Mouse (Mus musculus): ENCODE results near the gene Mast4. TPM values are rescaled to one million over a fixed set of nuclear protein-coding genes. Genes with fewer than 3 reads are reported as not detected.

Gene Mast4
- total and polyA plus RNA-seq, 3 experiments, result 0.99 to 7.4 (median 6.1) TPM

DNA sequence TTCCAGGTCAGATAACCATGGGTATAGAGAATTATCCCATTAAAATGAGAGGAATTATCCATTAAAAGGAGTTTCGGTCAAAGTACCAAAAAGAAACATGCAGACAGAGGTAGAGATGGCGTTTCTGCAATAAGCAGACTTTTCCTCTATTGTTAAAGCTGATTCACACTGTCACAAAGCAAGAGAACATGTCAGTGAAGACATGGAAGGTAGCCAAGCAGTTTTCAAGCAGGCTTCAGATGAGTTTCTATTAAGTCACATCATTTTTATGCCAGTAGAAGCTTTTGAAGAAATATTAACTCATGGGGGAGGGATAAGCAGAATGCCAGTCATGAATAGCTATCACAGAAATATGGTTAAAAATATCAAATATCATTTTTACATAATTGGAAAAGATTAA lies 420.4 kb downstream of the Mast4 start:
- Histone ChIP-seq H3K4me3 (replicated peaks in 1 of 3; ENCODE audit: low read depth in 2 of 3, low read length in 2 of 3, poor library complexity in 1 of 3) (no peak overlapping the region), H3K36me3 (replicated peaks in 1 of 2; ENCODE audit: control insufficient read depth in 1 of 2, insufficient read depth in 1 of 2, low read length in 1 of 2) (no peaks in the 10 kb centered on the region), H3K79me2 (replicated peaks; ENCODE audit: control insufficient read depth, extremely low read depth, insufficient read depth, poor library complexity, severe bottlenecking) (no peaks in the 10 kb centered on the region), H3K27me3 (replicated peaks) (no peaks in the 10 kb centered on the region), H3K9ac (ENCODE audit: insufficient read depth, low read depth) (no peak overlapping the region), H3K4me2 (ENCODE audit: insufficient read depth, low read depth, poor library complexity, severe bottlenecking) (no peak overlapping the region), H3K27ac (ENCODE audit: insufficient read depth, low read depth) (no peak overlapping the region), H3K9me3 (replicated peaks; ENCODE audit: low read length) (peaks cover 2% of the 10 kb centered on the region), H3K4me1 (ENCODE audit: control insufficient read depth in 1 of 2, insufficient read depth in 2 of 2) (peaks cover 11% of the 10 kb centered on the region in 2 experiments)
- DNase-seq (ENCODE audit: extremely low read depth), result no peak
- dilution Hi-C loops (cut with MboI; ENCODE audit: extremely low pct_ligation_motif_present, extremely low pct_unique_long_range_greater_than_20kb, low sequenced_read_pairs), result no loop called here
- in situ Hi-C loops (cut with MboI; ENCODE audit: low pct_ligation_motif_present, low pct_unique_long_range_greater_than_20kb, low sequenced_read_pairs), result no loop called here
- no peak for TF ChIP-seq MAX (IDR thresholded peaks at IDR 0.05; ENCODE audit: low read length)
- no peak for TF ChIP-seq SMC3 (IDR thresholded peaks at IDR 0.05; ENCODE audit: low read depth, low read length)
- no peak for TF ChIP-seq TBP (conservative IDR thresholded peaks at IDR 0.05; ENCODE audit: low read depth, low read length)
- TF ChIP-seq NELFE (IDR thresholded peaks at IDR 0.05; ENCODE audit: low read depth, low read length), result no peak
- no peak for TF ChIP-seq JUN (IDR thresholded peaks at IDR 0.05; ENCODE audit: insufficient read depth, low read depth, low read length)
- TF ChIP-seq E2F4 (IDR thresholded peaks at IDR 0.05; ENCODE audit: insufficient replicate concordance, low read depth, low read length), result no peak
- no peak for TF ChIP-seq POLR2A (IDR thresholded peaks at IDR 0.05; ENCODE audit: low read depth, low read length)
- TF ChIP-seq BHLHE40 (IDR thresholded peaks at IDR 0.05; ENCODE audit: low read depth, low read length), result no peak
- TF ChIP-seq RAD21 (IDR thresholded peaks at IDR 0.05; ENCODE audit: low read depth, low read length), result no peak
- no peak for TF ChIP-seq POLR2AphosphoS2 (IDR thresholded peaks at IDR 0.05; ENCODE audit: low read depth, low read length)
- TF ChIP-seq ZNF384 (IDR thresholded peaks at IDR 0.05; ENCODE audit: low read depth, low read length), result no peak

DNA sequence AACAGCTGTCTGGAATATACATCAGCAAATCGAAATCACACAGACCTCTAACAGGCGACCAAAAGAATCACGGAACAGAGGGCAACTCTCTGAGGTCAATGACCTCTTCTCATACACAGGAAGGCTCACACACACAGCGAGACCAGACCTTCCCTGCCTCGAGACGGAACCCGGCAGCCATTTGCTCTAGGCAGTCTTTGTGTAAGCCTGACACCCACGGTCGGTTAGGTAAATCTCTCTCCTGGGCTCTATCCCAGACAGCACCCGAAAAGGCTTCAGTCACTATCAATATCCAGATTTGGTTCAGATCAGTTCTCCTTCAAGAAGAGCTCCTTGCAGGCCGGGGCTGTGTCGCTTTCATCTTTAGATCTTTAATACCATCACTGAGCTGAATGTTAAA lies 421.4 kb downstream of the Mast4 start:
- dilution Hi-C loops (cut with MboI; ENCODE audit: extremely low pct_ligation_motif_present, extremely low pct_unique_long_range_greater_than_20kb, low sequenced_read_pairs), result no loop called here

More for the DNA sequence above, 421.4 kb downstream of the Mast4 start:
- H3K27me3 ChIP-seq (replicated peaks), result no peaks in the 10 kb centered on the region
- no peaks in the 10 kb centered on the region for H3K36me3 ChIP-seq (replicated peaks in 1 of 2; ENCODE audit: control insufficient read depth in 1 of 2, insufficient read depth in 1 of 2, low read length in 1 of 2)
- no peak overlapping the region for H3K4me2 ChIP-seq (ENCODE audit: insufficient read depth, low read depth, poor library complexity, severe bottlenecking)
- H3K27ac ChIP-seq (ENCODE audit: insufficient read depth, low read depth), result no peak overlapping the region
- no peak for TF ChIP-seq MAFK (IDR thresholded peaks at IDR 0.05; ENCODE audit: insufficient replicate concordance, low read length)
- TF ChIP-seq EP300 (IDR thresholded peaks at IDR 0.05; ENCODE audit: low read length), result no peak
- TF ChIP-seq CHD2 (IDR thresholded peaks at IDR 0.05; ENCODE audit: low read length), result no peak
- no peak for TF ChIP-seq MAZ (IDR thresholded peaks at IDR 0.05; ENCODE audit: low read depth, low read length)
- TF ChIP-seq ZMIZ1 (IDR thresholded peaks at IDR 0.05; ENCODE audit: low read depth, low read length), result no peak
- TF ChIP-seq TCF12 (IDR thresholded peaks at IDR 0.05; ENCODE audit: low read depth, low read length), result no peak
- no peak for TF ChIP-seq TBP (conservative IDR thresholded peaks at IDR 0.05; ENCODE audit: low read depth, low read length)
- no peak for TF ChIP-seq SMC3 (IDR thresholded peaks at IDR 0.05; ENCODE audit: low read depth, low read length)
- TF ChIP-seq ZC3H11A (IDR thresholded peaks at IDR 0.05; ENCODE audit: low read depth, low read length), result no peak
- TF ChIP-seq USF1 (IDR thresholded peaks at IDR 0.05; ENCODE audit: low read depth, low read length), result no peak
- TF ChIP-seq SIN3A (IDR thresholded peaks at IDR 0.05; ENCODE audit: low read length), result no peak
- TF ChIP-seq POLR2A (IDR thresholded peaks at IDR 0.05; ENCODE audit: low read depth, low read length), result no peak
- no peak for TF ChIP-seq CHD1 (IDR thresholded peaks at IDR 0.05; ENCODE audit: low read depth, low read length)
- no peak for TF ChIP-seq NELFE (IDR thresholded peaks at IDR 0.05; ENCODE audit: low read depth, low read length)
- no peak for TF ChIP-seq UBTF (IDR thresholded peaks at IDR 0.05; ENCODE audit: low read depth, low read length)
- TF ChIP-seq NRF1 (IDR thresholded peaks at IDR 0.05; ENCODE audit: low read depth, low read length), result no peak
- TF ChIP-seq POLR2AphosphoS2 (IDR thresholded peaks at IDR 0.05; ENCODE audit: low read depth, low read length), result no peak
- no peak for TF ChIP-seq JUND (conservative IDR thresholded peaks at IDR 0.05; ENCODE audit: low read depth, low read length)
- peaks cover 2% of the 10 kb centered on the region for H3K9me3 ChIP-seq (replicated peaks; ENCODE audit: low read length)
- H3K79me2 ChIP-seq (replicated peaks; ENCODE audit: control insufficient read depth, extremely low read depth, insufficient read depth, poor library complexity, severe bottlenecking), result no peaks in the 10 kb centered on the region
- no peak overlapping the region for H3K9ac ChIP-seq (ENCODE audit: insufficient read depth, low read depth)
- in situ Hi-C loops (cut with MboI; ENCODE audit: low pct_ligation_motif_present, low pct_unique_long_range_greater_than_20kb, low sequenced_read_pairs), result no loop called here
- DNase-seq (ENCODE audit: extremely low read depth), result no peak
- no peak overlapping the region for H3K4me3 ChIP-seq (replicated peaks in 1 of 3; ENCODE audit: low read depth in 2 of 3, low read length in 2 of 3, poor library complexity in 1 of 3)
- H3K4me1 ChIP-seq (ENCODE audit: control insufficient read depth in 1 of 2, insufficient read depth in 2 of 2), result peaks cover 11% of the 10 kb centered on the region in 2 experiments

Measured in CH12.LX (cell line).